Mouse (Mus musculus) limb, embryonic 11.5 days (tissue): ENCODE measurements around the gene Snx13. TPM values are rescaled to one million over a fixed set of nuclear protein-coding genes. Genes with fewer than 3 reads are reported as not detected.

ENCODE experiments used
- ATAC-seq: fragments of 200-750 bp; cut with Nextera tagmentation; 2 replicates; pipeline ENCODE4 v1.8.0; 2017; ENCODE audit warnings: low read depth; ENCODE audit not compliant: insufficient number of reproducible peaks, low FRiP score, low TSS enrichment
- DNase-seq: peaks from one replicate; pipeline ENCODE4 v3.0.0-alpha.2; 2015; ENCODE audit warnings: low spot score
- H3K27ac ChIP-seq: fragments of 300-500 bp; sonication (generic); replicated peaks from 2 replicates; pipeline ENCODE4 v1.5.1; 2014; ENCODE audit warnings: low read depth, mild to moderate bottlenecking, low read length
- H3K27me3 ChIP-seq: fragments of 300-500 bp; sonication (generic); 2 replicates; pipeline ENCODE4 v1.6.1; 2014; ENCODE audit warnings: mild to moderate bottlenecking, low read length, mixed read lengths; ENCODE audit not compliant: control insufficient read depth, insufficient read depth
- H3K36me3 ChIP-seq: fragments of 300-500 bp; sonication (generic); 2 replicates; pipeline ENCODE4 v1.6.1; 2014; ENCODE audit warnings: mild to moderate bottlenecking, low read length, moderate library complexity, mixed read lengths; ENCODE audit not compliant: control insufficient read depth, insufficient read depth
- H3K4me1 ChIP-seq: fragments of 300-500 bp; sonication (generic); 2 replicates; pipeline ENCODE4 v1.6.1; 2014; ENCODE audit warnings: low read length, mixed read lengths; ENCODE audit not compliant: control insufficient read depth, insufficient read depth
- H3K4me2 ChIP-seq: fragments of 300-500 bp; sonication (generic); 2 replicates; pipeline ENCODE4 v1.6.1; 2014; ENCODE audit warnings: low read depth, mild to moderate bottlenecking, moderate library complexity; ENCODE audit not compliant: severe bottlenecking
- H3K4me3 ChIP-seq: fragments of 300-500 bp; sonication (generic); 2 replicates; pipeline ENCODE4 v1.5.1; 2014; ENCODE audit warnings: low read depth, low read length
- H3K9ac ChIP-seq: fragments of 300-500 bp; sonication (generic); 2 replicates; pipeline ENCODE4 v1.6.1; 2014; ENCODE audit warnings: mild to moderate bottlenecking, low read length
- H3K9me3 ChIP-seq: fragments of 300-500 bp; sonication (generic); 2 replicates; pipeline ENCODE4 v1.6.1; 2016; ENCODE audit warnings: low read length; ENCODE audit not compliant: control insufficient read depth
- WGBS: fragments of 180-500 bp; shearing (Covaris S2); extraction: QIAGEN DNeasy Blood & Tissue Kit; methylation state at CpG from one replicate; pipeline ENCODE4 v1.1.7; 2014; 5-methylcytosine and 5-hydroxymethylcytosine counted together
- polyA plus RNA-seq: library from polyadenylated mRNA; unstranded; fragments of >200 nt; fragmentation: Nextera tagmentation; extraction: Ambion mirVana; gene quantifications from 2 replicates; pipeline ENCODE4 v1.2.1, GENCODE M21; 2014

The Snx13 gene
- polyA plus RNA-seq, 1 experiment from 2014 or later = 23.8 TPM

- H3K4me2 ChIP-seq = peak overlapping the region; percentile 24
- H3K27me3 ChIP-seq = no peaks in the 10 kb centered on the region
- 23% methylated on average over 14 of the region's 14 CpGs for WGBS
- no peaks in the 10 kb centered on the region for H3K9me3 ChIP-seq
- H3K4me1 ChIP-seq = no peaks in the 10 kb centered on the region
- no peak overlapping the region for H3K9ac ChIP-seq
- H3K4me3 ChIP-seq = no peak overlapping the region
- H3K27ac ChIP-seq = no peak overlapping the region
- no peaks in the 10 kb centered on the region for H3K36me3 ChIP-seq
- DNase-seq (no peak), ATAC-seq (no peak)
Measured at GRCm38 (mm10) chr12:35038668-35039570, 8.1 kb upstream of the Snx13 start.

DNA sequence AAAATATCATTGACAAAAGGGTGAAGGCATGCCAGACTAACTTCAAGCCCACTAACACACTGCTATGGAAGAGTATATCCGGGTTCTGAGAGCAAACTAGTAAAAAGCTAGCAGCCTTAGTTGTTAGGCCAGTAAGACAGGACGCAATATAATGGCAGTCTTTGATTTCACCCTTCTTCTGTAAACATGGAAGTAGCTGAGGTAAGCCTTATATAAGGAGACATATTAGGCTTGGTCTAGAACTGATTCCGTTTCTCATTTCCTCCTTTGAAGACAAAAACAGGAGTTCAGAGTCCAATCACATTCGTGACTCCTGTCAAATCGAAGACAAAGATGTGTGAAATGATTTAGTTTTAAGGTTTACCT lies 7.4 kb upstream of the Snx13 start:
- DNase-seq (no peak), ATAC-seq (no peak)
- Histone ChIP-seq H3K27me3 (no peaks in the 10 kb centered on the region), H3K36me3 (no peaks in the 10 kb centered on the region), H3K27ac (no peak overlapping the region), H3K4me1 (no peaks in the 10 kb centered on the region), H3K9me3 (no peaks in the 10 kb centered on the region), H3K9ac (no peak overlapping the region), H3K4me3 (no peak overlapping the region), H3K4me2 (no peak overlapping the region)
- 84% methylated on average over 5 of the region's 5 CpGs for WGBS

DNA sequence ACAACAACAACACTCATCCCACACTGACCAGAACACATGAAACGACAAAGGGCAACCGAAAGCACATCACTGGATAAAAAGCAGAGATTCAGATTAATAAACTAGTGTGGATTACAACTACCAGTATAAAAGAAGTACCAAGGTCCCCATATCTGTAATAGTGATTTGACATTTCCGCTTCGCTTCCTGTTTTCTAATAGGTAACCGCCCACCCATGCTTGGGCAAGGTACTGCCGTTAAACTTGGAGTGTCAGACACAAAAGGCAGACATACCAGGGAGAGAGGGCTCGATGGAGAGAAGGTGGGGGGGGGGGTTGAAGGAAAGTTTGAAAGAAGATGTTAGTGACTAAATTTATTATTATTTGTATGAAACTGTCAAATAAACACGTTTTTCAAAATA lies 5.0 kb upstream of the Snx13 start:
- 79% methylated on average over 8 of the region's 8 CpGs for WGBS
- DNase-seq = no peak
- H3K4me3 ChIP-seq = no peak overlapping the region
- no peak overlapping the region for H3K9ac ChIP-seq
- H3K9me3 ChIP-seq = no peaks in the 10 kb centered on the region
- no peak overlapping the region for H3K4me2 ChIP-seq
- ATAC-seq = no peak
- H3K4me1 ChIP-seq = no peaks in the 10 kb centered on the region
- no peaks in the 10 kb centered on the region for H3K27me3 ChIP-seq
- no peaks in the 10 kb centered on the region for H3K36me3 ChIP-seq
- no peak overlapping the region for H3K27ac ChIP-seq

- Histone ChIP-seq H3K27me3 (no peaks in the 10 kb centered on the region), H3K4me3 (peak overlapping the region; percentile 93), H3K27ac (peak overlapping the region; percentile 70; the same call in 1 of the 2 replicates), H3K4me2 (peak overlapping the region; percentile 48), H3K9ac (peak overlapping the region; percentile 91), H3K4me1 (peaks cover 6% of the 10 kb centered on the region), H3K36me3 (no peaks in the 10 kb centered on the region), H3K9me3 (no peaks in the 10 kb centered on the region)
- peak; percentile 79 for DNase-seq
- ATAC-seq = peak; percentile 83
- WGBS = under 1% methylated on average over 36 of the region's 36 CpGs
Measured at GRCm38 (mm10) chr12:35046310-35046998, 532 bp upstream of the Snx13 start.

GRCm38 (mm10) chr12:35047320-35048225 lies 587 bp downstream of the Snx13 start:
- H3K4me2 ChIP-seq = peak overlapping the region; percentile 54
- peak overlapping the region; percentile 93 for H3K4me3 ChIP-seq
- H3K27ac ChIP-seq = peak overlapping the region; percentile 81
- H3K9ac ChIP-seq = peak overlapping the region; percentile 91
- peak; percentile 71 for DNase-seq
- no peaks in the 10 kb centered on the region for H3K36me3 ChIP-seq
- peak; percentile 79 for ATAC-seq
- WGBS = under 1% methylated on average over 64 of the region's 65 CpGs
- peaks cover 6% of the 10 kb centered on the region for H3K4me1 ChIP-seq
- H3K27me3 ChIP-seq = no peaks in the 10 kb centered on the region
- H3K9me3 ChIP-seq = no peaks in the 10 kb centered on the region

DNA sequence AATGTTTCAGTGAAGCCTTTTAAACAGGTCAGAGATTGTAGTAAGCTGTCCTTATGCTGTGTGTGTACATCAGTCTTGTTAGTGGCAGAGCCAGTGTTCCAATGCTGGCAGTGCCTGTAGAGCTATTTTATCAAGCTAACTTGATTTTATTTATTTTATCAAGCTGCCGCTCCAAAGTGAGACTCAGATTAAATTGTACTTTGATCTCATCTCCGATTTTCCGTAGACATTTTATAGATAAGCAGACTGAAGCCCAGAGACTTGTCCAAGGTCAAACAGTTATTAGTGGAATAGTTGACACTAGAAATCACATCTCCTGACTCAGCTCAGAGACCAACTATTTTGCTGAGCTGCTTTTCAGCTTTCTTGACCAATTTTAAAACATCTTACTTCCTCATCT lies 1.9 kb downstream of the Snx13 start:
- H3K27me3 ChIP-seq = no peaks in the 10 kb centered on the region
- no peak overlapping the region for H3K27ac ChIP-seq
- no peak for ATAC-seq
- peaks cover 6% of the 10 kb centered on the region for H3K4me1 ChIP-seq
- H3K4me3 ChIP-seq = no peak overlapping the region
- no peak for DNase-seq
- no peak overlapping the region for H3K9ac ChIP-seq
- 89% methylated on average over 3 of the region's 3 CpGs for WGBS
- no peaks in the 10 kb centered on the region for H3K9me3 ChIP-seq
- no peak overlapping the region for H3K4me2 ChIP-seq
- no peaks in the 10 kb centered on the region for H3K36me3 ChIP-seq

DNA sequence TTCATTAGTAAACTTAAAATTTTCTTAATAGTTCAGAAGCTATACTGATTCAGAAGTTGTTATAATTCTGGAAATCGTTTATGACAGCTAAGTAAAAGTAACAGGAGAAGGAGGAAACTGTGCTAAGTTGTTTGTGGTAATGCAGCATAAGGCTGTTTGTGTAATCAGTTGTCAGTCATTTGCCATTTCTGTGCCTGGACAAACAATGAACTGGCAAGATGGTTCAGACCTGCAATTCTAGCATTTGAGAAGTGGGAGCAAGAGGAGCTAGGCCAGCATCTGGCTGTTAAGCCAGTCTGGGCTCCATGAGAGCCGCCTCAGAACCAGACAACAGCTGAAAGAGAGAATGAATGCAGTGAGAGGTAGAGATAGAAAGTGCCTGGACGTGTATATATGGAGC lies 3.5 kb downstream of the Snx13 start:
- H3K27me3 ChIP-seq = no peaks in the 10 kb centered on the region
- no peak overlapping the region for H3K27ac ChIP-seq
- DNase-seq (no peak), ATAC-seq (no peak)
- no peaks in the 10 kb centered on the region for H3K36me3 ChIP-seq
- no peaks in the 10 kb centered on the region for H3K9me3 ChIP-seq
- H3K4me2 ChIP-seq = no peak overlapping the region
- H3K4me3 ChIP-seq = no peak overlapping the region
- H3K4me1 ChIP-seq = peaks cover 6% of the 10 kb centered on the region
- WGBS = 76% methylated on average over 3 of the region's 3 CpGs
- H3K9ac ChIP-seq = no peak overlapping the region
